Mouse (Mus musculus): Measurements from ENCODE around the gene Poc1a.

DNA sequence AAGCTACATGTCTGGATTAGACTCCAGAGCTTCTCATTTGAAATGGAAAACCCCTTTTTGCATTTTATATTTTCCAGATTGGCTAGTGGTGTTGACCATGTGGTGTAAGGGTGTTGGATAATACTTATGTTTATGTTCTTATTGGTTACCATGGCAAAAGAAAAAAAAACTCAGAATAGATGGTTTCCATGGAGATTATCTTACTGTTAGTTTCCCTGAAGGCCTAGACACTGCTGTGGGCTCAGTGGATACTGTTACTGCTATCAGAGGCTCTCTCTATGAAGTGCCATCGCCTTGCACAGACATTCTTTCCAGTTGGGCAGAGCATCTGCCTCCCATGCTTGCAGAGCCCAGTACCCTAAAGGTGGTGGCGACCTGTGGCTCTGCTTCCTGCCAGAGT lies 37.2 kb downstream of the Poc1a start:
- TF ChIP-seq POLR2A (IDR thresholded peaks at IDR 0.05; ENCODE audit: insufficient read depth, low read length), result no peak
- no peak for TF ChIP-seq EP300 (IDR thresholded peaks at IDR 0.05; ENCODE audit: insufficient read depth, low read depth, low read length)
- no peak for TF ChIP-seq CTCF (IDR thresholded peaks at IDR 0.05; ENCODE audit: low read depth, low read length)
